Mouse (Mus musculus) monocyte, adult 2 months (primary cell): ENCODE data around the gene Ankrd52.

ENCODE experiments used
- DNase-seq, 2 experiments: peaks; one replicate each; pipeline ENCODE4 v3.0.0; 2022; ENCODE audit warnings: low spot score in 2 of 2, low read depth in 1 of 2

The Ankrd52 gene

DNA sequence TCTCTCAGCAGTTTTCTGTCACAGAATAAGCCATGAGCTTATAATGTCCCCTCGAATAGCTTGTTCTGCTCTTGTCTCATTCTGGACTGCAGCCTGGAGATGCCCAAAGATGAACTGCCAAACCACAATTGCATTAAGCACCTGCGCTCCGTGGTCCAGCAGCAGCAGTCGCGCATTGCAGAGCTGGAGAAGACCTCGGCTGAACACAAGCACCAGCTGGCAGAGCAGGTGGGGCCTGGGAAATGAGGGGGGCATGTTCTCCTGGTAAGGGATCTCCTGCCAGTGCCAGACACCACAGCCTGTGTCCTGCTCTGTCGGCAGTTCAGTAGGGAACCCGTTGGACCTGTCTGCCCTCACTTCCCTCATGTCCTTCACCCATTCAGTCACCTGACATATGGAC is 59.5 kb downstream of the Ankrd52 start:
- DNase-seq, result no peak

DNA sequence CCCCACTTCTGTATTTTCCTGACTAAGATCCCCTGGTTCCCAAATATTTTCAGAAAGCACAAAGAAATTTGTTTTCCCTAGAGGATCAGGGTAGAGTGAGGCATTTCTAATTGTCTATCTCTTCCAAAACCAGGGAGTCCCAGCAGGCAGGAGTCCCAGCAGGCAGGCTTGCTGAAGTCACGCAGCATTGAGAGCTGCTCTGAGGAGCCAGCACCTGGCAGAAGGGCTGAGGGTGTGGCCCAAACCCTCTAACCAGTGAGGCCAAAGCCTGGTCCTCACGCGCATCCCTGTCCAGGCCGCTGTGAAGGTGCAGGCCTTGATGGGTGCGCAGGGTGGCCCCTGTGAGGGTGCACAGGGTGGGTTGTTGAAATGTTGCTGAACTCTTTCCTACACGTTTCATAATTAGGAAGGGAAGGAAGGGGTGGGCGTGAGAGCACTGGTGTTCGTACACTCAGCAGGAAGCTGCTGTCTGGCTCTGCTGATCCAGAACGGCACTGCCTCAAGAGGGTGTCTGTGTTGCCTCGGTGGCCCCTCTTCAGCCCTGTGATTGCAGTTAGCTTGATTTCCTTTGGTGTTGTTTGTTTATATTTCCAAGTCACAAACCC is 61.9 kb downstream of the Ankrd52 start:
- no peak for DNase-seq

DNA sequence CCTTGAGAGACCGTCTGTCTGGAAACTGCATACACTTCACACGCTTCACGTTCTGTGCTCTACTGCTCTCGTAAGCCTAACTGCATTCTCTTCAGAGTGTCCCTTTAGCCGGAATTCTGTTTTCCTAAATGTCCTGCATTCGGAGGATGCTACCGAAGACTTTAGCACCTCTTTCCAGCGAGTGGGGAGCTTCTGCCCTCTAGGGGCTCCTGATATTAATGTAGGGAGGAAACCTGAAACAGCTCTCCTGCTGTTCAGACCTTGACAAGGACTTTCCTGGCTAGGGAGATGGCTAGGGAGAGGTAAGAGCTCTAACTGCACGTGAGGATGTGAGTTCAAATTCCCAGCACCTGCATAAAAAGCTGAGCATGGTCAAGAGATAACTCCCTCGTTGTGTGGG is 63.5 kb downstream of the Ankrd52 start:
- no peak for DNase-seq

DNA sequence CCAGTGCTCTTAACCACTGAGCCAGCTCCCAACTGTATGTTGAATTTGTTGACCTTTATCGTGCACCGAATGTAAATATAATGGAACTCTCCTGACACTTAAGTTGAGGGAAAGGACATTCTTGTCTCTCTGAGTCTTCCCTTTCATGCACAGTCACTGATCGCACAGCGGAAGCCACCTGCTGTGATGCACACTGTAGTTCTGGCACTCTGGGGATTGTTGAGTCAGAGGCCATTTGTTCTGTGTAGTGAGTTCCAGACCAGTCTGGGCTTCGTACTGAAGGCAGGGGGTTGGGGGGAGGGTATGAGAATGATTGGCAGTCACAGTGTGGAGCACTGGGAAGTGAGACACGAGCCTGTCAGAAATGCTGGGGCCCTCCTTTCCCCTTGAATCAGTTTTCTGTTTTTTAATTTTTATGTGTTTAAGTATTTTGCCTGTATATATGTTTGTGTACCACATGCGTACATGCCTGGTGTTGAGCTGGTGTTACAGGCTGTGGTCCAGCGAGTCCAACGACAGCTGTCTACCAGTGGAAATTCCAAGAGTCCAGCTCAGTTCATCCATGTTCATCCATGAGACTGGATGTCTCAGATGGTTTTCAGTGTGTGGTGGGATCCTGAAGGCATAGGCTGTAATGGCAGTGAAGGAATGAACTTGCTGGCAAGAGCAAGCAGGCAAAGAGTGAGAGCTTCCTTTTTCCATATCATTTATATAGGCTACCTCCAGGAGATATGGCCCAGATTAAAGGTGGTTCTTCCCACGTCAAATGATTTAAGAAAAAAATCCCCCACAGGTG is 64.6 kb downstream of the Ankrd52 start:
- DNase-seq, result no peak

DNA sequence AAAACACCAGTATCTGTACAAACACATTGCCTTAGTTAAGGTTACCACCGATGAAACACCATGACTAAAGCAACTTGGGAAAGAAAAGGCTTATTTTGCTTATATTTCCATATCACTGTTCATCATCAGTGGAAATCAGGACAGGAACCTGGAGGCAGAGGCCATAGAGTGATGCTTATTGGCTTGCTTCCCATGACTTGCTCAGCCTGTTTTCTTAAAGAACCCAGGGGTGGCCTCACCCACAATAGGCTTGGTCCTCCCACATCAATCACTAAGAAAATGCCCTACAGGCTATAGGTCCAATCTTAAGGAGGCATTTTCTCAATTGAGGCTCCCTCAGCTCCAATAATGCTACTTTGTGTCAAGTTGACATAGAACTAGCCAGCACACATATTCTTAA is 65.8 kb downstream of the Ankrd52 start:
- DNase-seq, result no peak

DNA sequence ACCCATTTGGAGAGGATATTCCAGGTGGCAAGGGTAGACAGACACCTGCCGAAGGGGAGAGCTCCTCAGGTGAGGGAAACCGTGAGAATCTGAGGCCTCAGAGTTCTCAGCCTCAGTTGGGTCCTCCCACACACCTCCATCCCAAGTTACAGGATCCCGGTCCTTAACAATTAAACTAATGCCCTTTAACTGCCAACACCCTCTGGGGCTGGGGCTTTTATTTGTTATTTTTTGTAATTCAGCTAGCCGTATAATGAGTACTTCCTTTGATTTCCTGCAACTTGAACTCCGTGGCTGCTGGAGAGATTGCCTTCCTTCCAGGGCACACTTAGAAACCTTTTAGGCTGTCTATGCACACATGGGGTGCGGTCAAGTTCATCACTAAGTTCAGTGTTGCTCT is 67.4 kb downstream of the Ankrd52 start:
- no peak for DNase-seq

DNA sequence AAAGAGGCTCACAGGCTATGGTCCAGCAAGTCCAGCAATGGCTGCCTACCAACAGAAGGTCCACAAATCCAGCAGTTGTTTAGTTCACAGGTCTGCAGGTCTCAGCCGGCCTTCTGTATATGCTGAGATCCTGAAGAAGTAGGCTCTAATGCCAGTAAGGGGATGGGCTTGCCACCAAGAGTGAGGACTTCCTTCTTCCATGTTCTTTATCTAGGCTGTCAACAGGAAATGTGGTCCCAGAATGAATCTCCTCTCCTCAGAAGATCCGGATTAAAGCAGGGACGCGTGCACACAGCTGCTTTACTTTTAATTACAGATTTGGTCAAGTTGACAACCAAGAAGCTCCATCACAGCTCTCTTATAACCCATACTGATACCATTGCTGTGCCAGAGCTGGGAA is 68.5 kb downstream of the Ankrd52 start:
- DNase-seq, result no peak

DNA sequence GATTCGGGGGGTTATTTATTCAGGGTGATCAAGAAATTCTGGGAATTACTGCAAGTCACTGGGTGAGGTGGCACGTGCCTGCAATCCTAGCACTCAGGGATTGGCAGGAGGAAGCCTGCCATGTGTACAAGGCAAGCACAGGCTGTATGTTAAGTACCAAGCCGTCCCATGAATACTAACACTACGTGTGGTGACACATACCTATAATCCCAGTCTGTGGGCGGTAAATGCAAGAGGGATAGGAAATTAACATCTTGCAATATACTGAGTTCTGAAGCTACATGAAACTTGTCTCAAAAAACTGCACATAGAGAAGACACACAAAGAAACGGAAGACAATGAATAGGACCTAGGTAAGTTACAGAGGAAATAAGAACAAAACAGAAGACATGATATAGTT is 74.1 kb downstream of the Ankrd52 start:
- DNase-seq, result no peak

DNA sequence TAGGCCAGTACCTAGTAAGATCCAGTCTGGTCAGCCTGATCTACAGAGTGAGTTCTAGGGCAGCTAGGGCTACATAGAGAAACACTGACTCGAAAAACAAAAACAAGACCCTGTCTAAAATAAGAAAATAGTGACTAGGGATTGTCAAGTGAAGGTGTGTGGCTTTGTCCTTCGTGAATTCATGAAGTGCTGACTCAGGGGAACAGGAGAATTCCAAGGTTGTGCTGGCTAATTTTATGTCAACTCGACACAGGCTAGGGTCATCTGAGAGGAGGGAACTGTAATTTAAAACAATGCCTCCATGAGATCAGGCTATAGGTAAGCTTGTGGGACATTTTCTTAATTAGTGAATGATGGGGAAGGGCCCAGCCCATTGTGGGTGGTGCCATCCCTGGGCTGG is 77.6 kb downstream of the Ankrd52 start:
- DNase-seq, result no peak

DNA sequence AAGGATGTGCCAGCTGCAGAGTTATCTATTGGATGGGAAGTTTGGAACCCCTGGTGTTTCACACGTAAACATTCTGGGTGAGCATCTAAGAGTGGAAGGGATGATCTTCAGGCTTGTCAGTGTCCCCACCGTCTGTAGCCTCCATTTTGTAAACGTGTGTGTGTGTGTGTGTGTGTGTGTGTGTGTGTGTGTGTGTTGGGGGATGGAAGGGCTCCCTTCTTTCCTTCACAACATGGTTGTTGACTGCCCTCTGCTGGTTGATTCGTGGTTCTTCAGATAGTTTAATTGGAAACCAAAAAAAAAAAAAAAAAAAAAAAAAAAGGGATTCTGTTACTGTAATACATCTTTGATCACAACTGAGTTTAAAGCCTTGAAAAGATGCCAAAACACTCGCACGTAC is 78.4 kb downstream of the Ankrd52 start:
- DNase-seq, result peak; percentile 12 to 25

DNA sequence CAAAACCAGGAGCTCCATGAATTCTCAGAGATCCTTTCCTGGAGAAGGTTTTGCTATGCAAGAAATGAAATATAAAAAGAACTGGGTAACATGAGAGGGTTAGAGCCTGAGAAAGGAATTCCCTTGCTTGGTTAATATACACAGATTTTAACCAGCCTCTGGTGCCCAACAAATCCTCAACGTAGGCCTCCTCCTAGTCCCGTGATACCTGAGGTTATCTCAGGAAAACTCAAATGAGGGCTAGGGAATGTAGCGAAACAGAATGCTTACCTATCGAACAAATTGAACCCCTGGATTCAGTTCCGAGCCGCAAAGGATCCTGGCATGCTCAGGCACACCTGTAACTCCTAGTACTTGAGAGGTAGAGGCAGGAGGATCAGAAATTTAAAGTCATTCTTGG is 80.8 kb downstream of the Ankrd52 start:
- no peak for DNase-seq
